Mouse (Mus musculus) induced T-regulatory cell, adult 2 months (primary cell): ENCODE measurements around the gene Nxn.

Experiments used
- DNase-seq: peaks from one replicate; pipeline ENCODE4 v3.0.0-alpha.2; 2012; ENCODE audit warnings: low read depth

Gene Nxn

DNA sequence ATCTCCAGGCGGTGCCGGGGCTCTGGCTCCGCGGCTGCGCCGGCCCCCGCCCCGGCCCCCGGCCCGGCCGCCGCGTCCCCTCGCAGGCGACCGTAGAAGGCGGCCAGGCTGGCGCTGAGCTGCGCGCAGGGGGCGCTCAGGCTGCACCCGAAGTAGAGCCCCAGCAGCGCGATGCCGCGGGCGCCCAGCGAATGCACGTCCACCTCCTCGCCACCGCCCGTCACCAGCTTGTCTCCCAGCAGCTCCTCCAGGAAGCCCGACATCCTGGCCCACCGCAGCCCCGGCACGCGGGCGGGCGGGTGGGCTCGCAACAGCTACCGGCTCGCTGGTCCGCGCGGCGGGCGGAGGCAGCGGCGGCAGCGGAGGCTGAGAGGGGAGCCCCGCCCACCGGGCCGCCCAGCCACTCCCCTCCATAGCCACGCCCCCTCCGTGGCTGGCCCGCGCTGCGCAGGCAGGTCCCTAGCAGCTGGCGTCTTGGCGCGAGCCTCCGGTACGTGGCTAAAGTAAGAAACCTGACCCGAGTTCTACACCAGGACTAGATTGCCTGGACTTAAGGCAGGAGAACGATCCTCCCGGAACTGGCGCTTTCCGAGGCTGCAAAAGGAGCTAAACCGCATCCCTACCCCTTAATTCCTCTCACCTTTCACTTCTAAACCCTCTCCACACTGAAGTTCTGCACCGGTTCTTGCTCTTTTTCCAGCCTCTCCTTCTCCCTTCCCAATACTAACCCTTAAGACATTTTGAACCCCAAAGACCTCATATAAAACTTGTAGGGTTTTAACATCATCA, at the start of gene Nxn:
TSS of gene Nxn (minus strand) at position 343 of the 789 bp plus-strand sequence.
- peak; percentile 92 for DNase-seq

DNA sequence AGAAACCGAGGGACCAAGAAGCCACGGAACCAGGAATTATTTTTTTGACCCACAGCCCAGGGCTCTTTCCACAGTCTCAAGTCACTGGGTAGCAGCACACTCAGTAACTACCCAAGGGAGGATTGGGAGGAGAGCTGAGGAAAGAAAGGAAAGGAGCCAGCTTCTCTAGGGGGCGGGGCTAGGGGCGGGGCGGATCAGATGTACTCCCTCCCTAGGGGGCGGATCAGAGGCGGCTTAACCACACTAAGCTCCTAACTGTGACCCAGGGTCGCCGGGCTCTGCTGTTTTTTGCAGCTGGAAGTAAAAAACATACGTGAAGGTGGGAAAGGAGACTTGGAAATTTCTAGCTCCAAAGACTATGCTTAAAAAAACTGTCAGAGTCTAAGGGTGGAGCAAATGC, 47.3 kb upstream of the Nxn start:
- DNase-seq: peak; percentile 42

DNA sequence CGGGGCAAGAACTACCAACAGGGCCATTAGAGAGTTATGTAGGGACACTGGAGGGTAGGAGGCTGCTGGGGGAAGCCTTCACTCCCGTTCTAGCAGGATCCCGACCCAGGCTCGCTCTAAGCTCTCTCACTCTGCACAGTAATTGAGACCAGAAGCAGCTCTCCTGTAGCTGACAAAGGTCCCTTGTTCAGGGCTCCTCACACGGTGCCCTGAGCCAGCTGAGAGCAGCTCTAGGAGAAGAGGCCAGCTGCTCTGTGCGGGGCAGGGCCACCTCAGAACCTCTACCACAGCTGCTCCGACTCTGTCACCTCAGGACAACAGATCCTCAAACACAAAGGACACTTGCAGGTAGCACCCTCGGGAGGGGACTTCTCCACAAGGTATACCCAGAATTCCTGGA, 46.5 kb upstream of the Nxn start:
- no peak for DNase-seq

DNA sequence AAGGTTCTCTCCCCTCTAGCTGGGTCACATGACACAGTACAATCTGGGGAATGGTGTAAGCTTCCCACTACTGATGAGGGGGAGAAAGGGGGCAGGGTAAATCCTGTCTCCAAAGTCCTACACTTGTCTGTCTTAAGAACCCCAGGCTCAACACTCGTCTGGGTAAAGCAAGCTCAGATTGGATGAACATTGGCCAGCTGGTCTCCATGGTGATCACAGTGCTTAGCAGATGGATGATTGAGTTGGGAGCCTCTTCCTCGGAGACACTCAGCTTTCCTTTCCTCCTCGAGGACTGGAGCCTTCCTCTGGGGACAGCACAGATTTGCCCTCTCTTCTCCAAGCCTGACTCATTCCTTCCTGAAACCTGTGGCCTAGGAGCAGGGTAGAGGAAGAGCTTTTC, 40.7 kb upstream of the Nxn start:
- DNase-seq: no peak

DNA sequence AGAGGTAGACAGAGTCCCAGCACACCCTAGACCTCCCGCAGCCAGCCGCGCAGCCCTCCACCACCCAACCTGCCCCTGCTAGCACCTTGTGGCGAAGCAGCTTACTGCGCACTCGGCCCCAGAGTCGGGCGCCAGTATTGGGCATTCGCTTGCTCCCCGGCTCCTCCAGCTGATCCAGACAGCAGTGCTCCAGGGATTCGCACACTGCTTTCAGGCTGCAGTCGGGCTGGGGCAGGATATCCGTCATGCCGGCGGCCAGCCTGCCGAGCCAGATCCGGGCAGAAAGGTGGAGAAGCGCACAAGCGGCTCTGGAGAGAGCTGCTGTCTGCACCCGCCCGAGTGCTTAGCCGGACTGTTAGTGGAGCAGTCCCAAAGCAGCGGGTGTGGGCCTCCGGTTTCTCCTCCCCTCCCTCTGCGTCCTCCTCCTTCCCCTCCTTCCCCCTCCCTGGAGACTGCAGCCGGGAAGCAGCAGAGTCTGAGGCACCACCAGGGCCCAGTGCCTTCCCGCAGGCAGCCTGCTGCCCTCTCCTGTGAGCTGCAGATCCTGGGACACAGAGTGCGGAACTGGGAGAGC, 38.0 kb upstream of the Nxn start:
- no peak for DNase-seq

DNA sequence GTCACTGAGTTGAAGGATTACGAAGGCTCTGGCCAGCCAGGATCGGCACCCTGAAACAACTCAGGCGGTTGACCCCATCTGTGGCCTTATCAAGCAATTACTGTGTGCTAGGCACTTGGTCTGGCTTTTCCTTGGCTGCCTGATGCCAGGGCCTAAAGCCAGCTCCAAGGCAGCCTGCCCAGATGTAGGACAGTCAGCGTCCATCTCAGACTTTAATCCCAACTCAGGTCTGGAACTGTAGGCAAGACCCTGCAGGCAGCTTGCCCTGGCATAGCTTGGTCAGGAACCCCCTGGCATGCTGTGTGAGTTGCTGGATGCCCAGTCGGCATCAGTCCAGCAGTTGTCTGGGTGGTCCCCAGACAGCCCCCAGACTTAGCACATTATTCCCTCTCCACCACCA, 37.1 kb upstream of the Nxn start:
- DNase-seq: no peak

DNA sequence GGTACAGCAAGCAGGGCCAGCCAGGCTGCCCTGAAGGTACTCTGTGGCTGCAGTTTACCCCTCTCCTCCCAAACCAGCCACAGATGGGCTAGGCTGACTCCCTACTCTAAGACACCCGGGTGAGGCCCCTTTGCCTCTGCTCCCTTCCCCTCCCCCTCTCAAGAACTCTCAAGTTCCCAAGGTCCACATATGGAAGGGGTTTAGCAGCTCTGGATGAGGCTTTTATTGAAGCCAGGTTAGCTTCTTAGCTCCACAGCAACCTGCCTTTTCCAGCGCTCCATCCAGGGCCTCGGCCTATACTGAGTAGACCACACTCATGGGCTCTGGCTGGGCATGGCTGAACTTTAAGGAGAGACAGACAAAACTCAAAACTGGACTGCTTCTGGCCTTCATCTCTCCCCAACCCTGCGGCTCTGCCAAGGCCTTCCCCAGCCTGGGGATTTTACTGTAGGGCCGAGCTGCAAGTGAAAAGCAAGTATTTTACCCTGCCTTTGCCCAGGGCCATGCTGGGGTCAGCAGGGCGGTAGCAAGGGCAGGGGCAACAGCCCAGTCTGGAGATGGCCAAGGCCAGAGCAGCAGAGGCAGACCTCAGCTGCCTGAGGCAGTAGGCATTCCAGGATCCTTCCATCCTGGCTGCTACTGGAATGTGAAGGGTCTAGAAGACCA, 31.2 kb upstream of the Nxn start:
- DNase-seq: no peak

DNA sequence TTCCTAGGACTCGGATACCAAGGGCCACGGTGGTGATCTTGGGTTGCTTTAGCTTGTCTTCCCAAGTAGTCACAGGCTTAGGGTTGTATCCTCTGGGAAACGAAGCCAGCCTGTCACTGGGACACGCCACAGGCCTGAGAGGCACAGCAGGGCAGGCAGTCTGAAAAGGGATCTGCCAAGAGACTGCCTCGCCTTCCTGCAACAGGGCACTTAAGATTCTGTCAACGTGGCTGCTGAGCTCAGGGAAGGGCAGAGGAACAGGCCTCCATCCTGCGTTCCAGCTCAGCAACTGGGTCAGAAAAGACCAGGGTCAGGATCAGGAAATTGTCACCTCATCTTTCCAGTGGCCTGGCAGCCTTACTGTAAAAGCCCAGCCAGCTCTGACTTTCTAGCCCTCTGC, 30.6 kb upstream of the Nxn start:
- no peak for DNase-seq

DNA sequence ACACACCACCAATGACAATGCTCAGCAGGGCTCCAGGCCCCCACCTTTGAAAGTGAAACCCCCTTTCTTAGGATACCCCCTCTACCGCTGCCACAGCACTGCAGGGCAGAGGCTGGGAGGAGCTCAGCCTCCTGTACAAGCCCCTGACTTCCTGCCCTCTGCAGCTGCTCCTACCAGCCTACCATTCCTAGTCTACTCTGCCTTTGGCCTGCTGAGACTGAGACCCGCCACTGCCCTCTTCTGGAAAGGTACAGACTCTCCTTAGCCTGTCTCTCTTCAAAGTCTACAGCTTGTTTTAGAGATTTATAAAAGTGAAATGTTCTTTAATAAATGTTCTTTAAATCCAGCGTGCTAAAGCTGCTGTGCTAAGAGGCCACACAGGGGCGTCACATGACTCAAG, 30.1 kb upstream of the Nxn start:
- DNase-seq: no peak

DNA sequence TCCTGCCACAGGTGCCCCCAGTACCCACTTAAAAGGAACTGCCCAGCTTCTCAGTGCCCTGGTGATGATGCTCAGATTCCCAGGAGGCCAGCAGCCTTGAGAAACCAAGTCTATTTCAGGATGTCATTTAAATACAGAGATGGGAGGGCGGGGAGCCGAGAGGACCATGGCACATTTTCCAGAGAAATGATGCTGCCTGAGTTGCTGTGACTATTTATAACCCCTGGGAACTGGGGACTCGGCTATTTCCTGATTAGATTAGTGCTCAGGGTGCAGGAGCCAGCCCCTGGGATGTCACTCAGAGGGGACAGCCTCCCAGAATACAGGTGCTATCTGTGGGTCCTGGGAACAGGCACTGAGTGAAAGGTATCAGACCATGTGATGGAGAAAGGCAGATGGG, 28.8 kb upstream of the Nxn start:
- no peak for DNase-seq

DNA sequence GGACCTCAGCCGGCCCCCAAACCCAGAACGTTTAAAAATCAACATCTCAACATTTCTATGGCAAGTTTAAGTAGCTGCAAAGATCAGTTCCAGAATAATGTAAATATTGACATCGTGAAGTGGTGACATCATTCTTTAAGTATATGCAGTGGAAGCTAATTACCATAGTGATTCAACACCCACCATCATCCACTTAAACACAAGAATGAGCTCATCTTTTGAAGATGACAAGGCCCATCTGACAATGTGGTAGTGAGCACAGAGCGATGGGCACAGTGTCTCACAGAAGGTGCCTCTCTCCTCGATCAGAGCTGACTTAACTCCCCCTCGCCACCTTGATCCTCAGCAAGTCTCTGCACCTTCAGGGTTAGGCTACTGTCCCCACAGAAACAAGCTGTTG, 26.8 kb upstream of the Nxn start:
- DNase-seq: no peak

DNA sequence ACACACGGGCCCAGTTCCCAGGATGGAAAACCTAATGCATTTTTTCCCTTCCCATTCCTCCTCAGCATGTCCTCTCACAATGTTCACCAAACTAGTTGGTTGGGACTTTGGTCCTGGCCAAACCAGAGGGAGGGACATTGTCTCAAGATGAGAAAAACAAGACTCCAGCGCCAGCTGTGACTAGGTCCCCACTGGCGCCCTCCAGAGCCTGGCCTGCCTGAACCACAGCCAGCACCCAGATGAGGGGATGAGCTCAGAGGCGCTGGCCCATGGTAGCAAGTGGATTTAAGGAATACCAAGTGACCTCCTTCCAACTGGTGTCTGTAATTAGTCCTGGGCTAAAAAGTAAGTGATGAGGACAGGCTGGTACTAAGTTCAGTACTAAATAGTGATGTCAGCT, 22.0 kb upstream of the Nxn start:
- no peak for DNase-seq

DNA sequence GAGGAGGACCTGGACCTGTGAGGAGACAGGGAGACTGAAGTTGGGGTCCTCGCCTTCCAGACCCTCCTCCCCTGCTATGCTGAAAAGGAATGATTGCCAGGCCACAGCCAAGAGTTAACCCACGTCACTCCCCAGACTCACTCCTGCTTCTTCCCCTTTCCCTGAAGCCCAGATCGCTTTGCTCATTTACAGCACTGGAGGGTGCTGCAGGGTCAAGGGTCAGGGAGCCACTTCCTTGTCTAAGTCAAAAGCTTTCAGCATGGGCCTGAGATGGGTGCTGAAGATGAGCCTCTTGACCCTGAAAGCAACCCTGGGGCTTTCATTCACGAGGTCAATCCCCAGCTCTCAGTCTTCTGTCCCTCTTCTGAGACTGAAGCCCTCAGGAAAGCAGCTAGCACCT, 20.2 kb upstream of the Nxn start:
- no peak for DNase-seq

DNA sequence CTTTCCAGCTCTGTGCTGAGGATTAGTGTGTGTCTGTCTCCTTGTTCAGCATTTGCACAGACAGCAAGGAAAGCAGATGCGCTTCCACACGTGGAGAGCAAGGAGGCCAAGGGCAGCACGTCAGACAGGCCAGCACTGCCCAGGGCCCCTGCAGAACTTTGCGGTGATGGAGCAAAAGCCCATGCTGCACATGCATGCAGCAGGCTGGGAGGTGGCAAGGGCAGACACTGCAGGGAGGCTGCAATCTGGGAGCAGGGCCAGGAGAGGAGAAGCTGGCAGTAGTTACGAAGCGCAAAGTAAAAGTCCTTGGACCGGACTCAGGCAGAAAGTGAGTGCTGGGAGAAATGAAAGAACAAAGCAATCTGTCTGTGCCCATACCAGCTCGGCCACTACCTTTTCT, 19.5 kb upstream of the Nxn start:
- no peak for DNase-seq

DNA sequence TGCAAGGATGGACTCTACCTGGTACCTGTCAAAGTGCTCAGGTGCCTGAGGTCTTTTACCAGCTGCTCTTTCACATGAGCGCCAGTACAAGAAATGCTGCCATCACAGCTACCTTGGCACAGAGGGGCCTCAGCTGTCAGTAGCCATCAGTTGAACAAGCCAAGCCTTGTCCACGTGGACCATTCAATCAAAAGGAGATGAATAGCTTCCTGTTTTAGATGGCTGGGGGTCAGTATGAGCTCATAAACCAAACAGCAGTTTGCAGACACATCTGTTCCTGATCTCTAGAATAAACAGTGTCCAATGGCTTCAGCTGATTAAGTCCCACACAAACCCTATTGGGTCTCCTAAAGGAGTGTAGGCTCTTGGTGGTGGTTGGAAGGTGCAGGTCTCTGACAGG, 17.0 kb upstream of the Nxn start:
- DNase-seq: no peak

DNA sequence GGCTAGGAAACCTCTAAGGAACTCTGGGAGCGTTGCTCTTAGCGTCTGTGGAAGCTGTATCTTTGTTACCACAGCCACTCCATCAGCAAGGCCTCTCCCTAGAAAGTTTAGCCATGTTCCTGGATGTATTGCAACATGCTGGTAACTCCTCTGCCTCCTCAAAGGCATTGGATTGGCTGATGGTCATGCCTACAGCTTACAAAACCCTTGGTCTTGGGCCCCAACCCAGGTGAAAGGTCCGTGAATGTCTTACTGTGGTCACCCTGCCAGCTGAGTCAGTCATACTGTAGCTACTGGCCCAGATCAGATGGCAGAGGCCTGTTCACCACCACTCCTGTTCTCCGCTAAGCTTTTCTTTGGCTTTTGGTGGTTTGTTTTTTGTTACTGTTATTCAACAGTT, 16.1 kb upstream of the Nxn start:
- DNase-seq: no peak

DNA sequence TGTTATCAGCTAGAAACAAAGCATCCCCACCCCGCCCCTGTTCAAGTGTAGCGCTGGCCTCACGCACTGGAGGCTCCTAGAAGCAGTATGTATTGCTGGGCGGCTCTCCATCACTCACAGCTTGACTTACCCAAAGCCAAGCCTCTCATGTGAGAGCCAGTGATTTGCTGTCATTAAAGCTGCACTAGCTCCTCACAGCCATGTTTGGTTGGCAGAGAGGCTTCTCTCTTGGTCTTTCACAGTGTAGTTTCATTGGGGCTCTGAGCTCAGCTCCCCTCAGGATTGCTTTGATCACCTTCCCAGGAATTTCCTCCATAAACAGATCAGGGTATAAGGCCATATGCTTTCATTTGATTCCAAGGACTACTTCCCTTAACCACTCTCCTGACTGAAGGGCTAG, 14.3 kb upstream of the Nxn start:
- no peak for DNase-seq

DNA sequence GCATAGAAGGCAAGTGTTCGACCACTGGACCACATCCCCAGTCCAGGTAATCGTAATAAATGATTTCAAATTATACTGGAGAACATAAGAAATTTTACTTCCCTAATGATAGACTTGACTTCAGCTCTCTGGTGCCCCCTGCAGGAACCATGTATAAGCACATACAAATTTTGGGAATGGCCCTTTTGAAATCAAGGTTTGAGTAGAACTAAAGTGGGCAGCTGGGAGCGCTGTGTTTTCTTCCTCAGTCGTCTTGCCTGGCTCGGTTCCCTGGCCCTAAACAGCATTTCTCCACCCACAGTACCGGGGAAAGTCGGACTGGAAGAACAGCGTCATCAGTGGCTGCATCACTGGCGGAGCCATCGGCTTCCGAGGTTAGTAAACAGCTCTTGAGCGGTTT, 11.9 kb upstream of the Nxn start:
- peak; percentile 87 for DNase-seq

DNA sequence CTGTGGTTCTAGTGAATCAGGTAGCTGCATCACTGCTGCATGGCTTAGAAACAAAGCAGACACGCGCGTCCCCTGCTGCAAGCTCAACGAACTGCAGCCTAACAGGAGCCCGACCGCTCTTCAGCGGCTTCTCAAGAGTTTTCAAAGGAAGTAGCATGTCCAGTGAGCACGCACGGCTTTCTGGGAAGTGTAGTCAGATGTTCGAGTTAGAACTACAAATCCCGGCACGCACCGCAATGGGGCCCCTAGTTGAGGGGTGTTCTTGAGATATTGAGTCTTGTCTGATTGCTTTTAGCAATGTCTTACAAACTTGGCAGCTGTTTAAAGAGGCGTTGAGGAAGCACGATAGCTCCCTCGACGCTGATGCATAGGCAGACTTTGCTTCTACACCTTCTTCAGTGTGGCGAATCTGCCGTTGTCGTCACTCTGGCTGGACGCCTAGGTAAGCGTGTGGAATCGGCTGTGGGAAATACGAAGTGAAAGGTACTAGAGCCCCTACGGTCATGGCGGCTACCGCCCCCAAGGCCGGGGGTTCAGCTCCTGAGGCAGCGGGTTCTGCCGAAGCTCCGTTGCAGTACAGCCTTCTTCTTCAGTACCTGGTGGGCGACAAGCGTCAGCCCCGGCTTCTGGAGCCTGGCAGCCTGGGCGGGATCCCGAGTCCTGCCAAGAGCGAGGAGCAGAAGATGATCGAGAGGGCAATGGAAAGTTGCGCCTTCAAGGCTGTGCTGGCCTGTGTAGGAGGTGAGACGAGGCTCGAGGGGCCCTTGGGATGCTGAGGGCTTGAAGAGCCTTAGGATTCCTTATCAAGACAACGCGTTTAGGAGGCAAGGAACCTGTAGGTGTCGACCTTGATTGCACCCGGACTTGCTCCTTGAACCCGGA, 8.0 kb upstream of the Nxn start, which contains the start of gene Timm22:
TSS of gene Timm22 (plus strand) at position 251 of the 882 bp plus-strand sequence.
- DNase-seq: peak; percentile 99

DNA sequence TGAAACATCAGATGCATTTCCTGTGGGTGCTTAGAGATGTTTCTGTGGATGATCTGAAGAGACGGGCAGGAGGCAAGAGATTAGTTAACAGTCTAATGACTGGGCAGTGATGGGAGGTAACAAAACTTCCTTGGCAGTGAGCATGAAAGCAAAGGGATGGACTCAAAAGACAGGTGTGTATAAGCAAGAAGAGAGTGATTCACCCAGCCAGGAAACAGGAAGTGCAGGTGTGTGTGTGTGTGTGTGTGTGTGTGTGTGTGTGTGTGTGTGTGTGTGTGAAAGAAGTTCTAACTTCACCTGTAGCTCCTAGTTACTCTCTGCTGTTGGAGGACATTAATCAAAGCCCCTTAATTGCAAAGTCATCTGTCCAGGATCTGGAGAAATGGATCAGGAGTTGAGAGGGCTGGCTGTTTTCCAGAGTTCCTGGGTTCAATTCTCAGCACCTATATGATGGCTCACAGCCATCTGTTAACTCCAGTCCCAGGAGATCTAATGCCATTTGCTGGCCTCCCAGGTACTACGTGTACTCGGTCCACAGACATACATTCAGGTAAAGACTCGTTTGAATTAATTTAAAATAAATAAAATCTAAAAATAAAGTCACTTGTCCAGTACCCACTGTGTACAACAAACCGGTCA, 6.8 kb upstream of the Nxn start:
- DNase-seq: peak; percentile 58

DNA sequence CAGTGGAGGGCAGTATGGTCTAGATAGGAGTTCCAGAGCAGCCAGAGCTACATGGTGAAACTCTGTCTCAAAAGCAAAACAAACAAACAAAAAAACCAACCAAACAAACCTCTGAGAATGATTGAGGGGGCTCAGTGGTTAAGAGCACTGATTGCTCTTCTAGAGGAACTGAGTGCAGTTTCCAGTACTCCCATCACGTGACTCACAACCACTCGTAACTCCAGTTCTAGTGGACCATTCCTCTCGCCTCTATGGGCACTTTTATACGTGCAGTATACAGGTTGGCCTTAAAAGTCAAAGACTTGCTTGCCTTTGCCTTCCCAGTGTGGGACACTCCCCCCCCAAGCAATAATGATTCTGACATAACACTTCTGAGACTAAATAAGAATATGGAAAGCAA, 6.2 kb upstream of the Nxn start:
- DNase-seq: no peak

DNA sequence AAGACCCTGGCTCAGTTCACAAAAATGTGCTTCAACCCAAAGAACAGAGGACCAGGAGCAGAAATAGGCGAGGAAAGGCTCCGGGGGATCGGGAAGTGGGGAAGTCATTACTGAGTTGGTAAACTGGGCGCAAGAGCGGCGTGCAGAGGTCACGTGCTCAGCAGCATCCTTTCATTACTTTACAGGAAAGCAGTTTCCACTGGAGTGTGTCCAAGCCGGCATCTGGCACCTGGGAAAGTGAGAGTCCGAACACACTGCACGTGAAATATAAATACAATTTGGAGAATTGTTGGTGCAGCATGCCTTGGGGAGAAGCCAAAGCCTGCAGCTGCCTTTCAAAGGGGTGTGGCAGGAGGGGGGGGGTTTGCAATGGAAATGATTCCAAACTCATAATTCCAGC, 2.5 kb upstream of the Nxn start:
- DNase-seq: no peak
